In the genomic region with DNA sequence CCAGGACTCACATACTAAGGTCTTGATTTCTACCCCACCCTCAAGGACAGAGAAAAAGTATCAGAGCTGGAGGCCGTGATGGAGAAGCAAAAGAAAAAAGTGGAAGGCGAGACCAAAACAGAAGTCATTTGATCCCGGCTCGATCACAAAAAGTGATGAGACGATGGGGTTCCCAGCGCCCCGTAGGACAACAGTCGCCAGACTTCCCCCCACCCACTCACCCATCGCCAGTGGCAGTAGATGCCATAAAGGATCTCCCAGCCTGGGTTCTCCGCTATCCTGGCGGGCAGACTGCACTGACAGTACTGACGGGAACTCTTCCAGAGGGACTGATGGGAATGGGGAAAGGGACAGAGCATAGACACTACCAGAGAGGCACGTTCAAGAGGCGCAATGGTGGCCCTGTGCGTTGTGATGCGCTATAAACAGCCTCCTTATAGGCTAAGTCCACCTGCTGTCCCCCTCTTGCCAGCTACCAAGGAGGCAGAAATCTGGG, we compare ENCODE assay signal across 8 mouse cellular contexts. TPM values are rescaled to one million over a fixed set of nuclear protein-coding genes. Genes with fewer than 3 reads are reported as not detected.
A peak's percentile ranks its signal among the peaks of the same experiment; 100 is the strongest.
DNase-seq lines count a peak whose midpoint lies in the region; ATAC-seq and TF ChIP-seq lines count a peak whose summit lies in the region.

No protein-coding gene starts in this region.

- H3K27me3 ChIP-seq in thymus, adult 2 months (ENCODE audit: control insufficient read depth, insufficient read depth, low read length) = no peaks in the 10 kb centered on the region; the same call in 1 of the 2 replicates
- H3K27me3 ChIP-seq in liver, embryonic 11.5 days (replicated peaks; ENCODE audit: control insufficient read depth, insufficient read depth, low read length) = peaks cover 35% of the 10 kb centered on the region
- H3K27me3 ChIP-seq in stomach, postnatal 0 days (ENCODE audit: control insufficient read depth, insufficient read depth, low read length) = no peaks in the 10 kb centered on the region

- peak overlapping the region; percentile 6; the same call in 1 of the 2 replicates for H3K4me3 ChIP-seq in thymus, adult 2 months (ENCODE audit: control insufficient read depth, insufficient read depth, low read length)
- peak overlapping the region; percentile 39 for H3K4me3 ChIP-seq in liver, embryonic 11.5 days (ENCODE audit: low read depth, low read length)
- H3K4me3 ChIP-seq in stomach, postnatal 0 days (ENCODE audit: low read depth, low read length) = peak overlapping the region; percentile 44

- peaks cover 3% of the 10 kb centered on the region for H3K4me1 ChIP-seq in thymus, adult 2 months (replicated peaks; ENCODE audit: control insufficient read depth, insufficient read depth, low read length)
- H3K4me1 ChIP-seq in liver, embryonic 11.5 days (replicated peaks; ENCODE audit: control insufficient read depth, insufficient read depth, low read length) = no peaks in the 10 kb centered on the region; the same call in 1 of the 2 replicates
- no peaks in the 10 kb centered on the region; the same call in 1 of the 2 replicates for H3K4me1 ChIP-seq in stomach, postnatal 0 days (replicated peaks; ENCODE audit: control insufficient read depth, insufficient read depth)

- no peak for TF ChIP-seq POLR2A in thymus, adult 2 months (IDR thresholded peaks at IDR 0.05; ENCODE audit: control insufficient read depth, extremely low read depth, insufficient read depth, low read length, poor library complexity)

- no peaks in the 10 kb centered on the region for H3K9me3 ChIP-seq in liver, embryonic 11.5 days (ENCODE audit: control insufficient read depth, low read length)
- no peaks in the 10 kb centered on the region for H3K9me3 ChIP-seq in stomach, postnatal 0 days (ENCODE audit: control insufficient read depth, low read length)

- no peak for TF ChIP-seq EP300 in stomach, postnatal 0 days (optimal IDR thresholded peaks at IDR 0.05)

- peak; percentile 88 for DNase-seq in heart, adult 11 months
- no peak for DNase-seq in heart, adult 18-20 months
- no peak for DNase-seq in thymus, adult 2 months
- DNase-seq in thymus, postnatal 4 days = no peak
- no peak for DNase-seq in liver, embryonic 11.5 days (ENCODE audit: low spot score)
- DNase-seq in stomach, postnatal 0 days (ENCODE audit: low spot score) = peak; percentile 23
- no peak for DNase-seq in gastrocnemius, adult 8-10 months (ENCODE audit: low spot score in 2 of 2)
- no peak for DNase-seq in gastrocnemius, postnatal 4 days (ENCODE audit: low spot score in 2 of 2)

- peaks cover 23% of the 10 kb centered on the region for H3K36me3 ChIP-seq in thymus, adult 2 months (ENCODE audit: control insufficient read depth, insufficient read depth, low read length)
- peaks cover 21% of the 10 kb centered on the region for H3K36me3 ChIP-seq in liver, embryonic 11.5 days (ENCODE audit: control insufficient read depth, insufficient read depth, low read length)
- H3K36me3 ChIP-seq in stomach, postnatal 0 days (ENCODE audit: control insufficient read depth, insufficient read depth, low read length) = peaks cover 26% of the 10 kb centered on the region

- WGBS in thymus, adult 2 months = 36% methylated on average over 16 of the region's 16 CpGs
- 6% methylated on average over 16 of the region's 16 CpGs for WGBS in liver, embryonic 11.5 days
- 8% methylated on average over 16 of the region's 16 CpGs for WGBS in stomach, postnatal 0 days

- no peak for TF ChIP-seq CTCF in thymus, adult 2 months (IDR thresholded peaks at IDR 0.05; ENCODE audit: borderline replicate concordance, control insufficient read depth, extremely low read depth, insufficient read depth, low read length, poor library complexity)
- TF ChIP-seq CTCF in stomach, postnatal 0 days (IDR thresholded peaks at IDR 0.05; ENCODE audit: low read depth) = no peak

- ATAC-seq in liver, embryonic 11.5 days (replicated peaks; ENCODE audit: low FRiP score) = no peak
- no peak for ATAC-seq in stomach, postnatal 0 days (ENCODE audit: low FRiP score, low TSS enrichment)

- no peak overlapping the region for H3K27ac ChIP-seq in thymus, adult 2 months (ENCODE audit: control insufficient read depth, insufficient read depth, low read length)
- no peak overlapping the region for H3K27ac ChIP-seq in liver, embryonic 11.5 days (ENCODE audit: low read depth, low read length)
- peak overlapping the region; percentile 86 for H3K27ac ChIP-seq in stomach, postnatal 0 days (replicated peaks)

- H3K9ac ChIP-seq in liver, embryonic 11.5 days (ENCODE audit: low read depth, low read length) = no peak overlapping the region
- H3K9ac ChIP-seq in stomach, postnatal 0 days (ENCODE audit: low read length) = peak overlapping the region; percentile 55

- peak overlapping the region; percentile 61 for H3K4me2 ChIP-seq in liver, embryonic 11.5 days
- H3K4me2 ChIP-seq in stomach, postnatal 0 days (replicated peaks; ENCODE audit: low read depth) = peak overlapping the region; percentile 77

RNA-seq across cellular contexts. Expression of a gene that starts 18.4 kb away (rescaled TPM):
- 1 to 10 TPM; 2.1 to 3.4 TPM for total RNA-seq in heart, adult 18-20 months (2021)
- polyA plus RNA-seq in thymus, adult 2 months (2012; rRNA removed) = 4.2 and 24.2 TPM in 2 replicates
- 2.0 and 2.6 TPM in 2 replicates for polyA plus RNA-seq in liver, embryonic 11.5 days (2014; fragmentation: Nextera tagmentation; extraction: Ambion mirVana)
- polyA plus RNA-seq in stomach, postnatal 0 days (2015; fragmentation: Nextera tagmentation; extraction: Ambion mirVana) = 25.2 and 33.3 TPM in 2 replicates
- total RNA-seq in gastrocnemius, adult 8-10 months (2022) = 1 to 10 TPM in 3 of 4 experiments, under 1 TPM in 1; 0.67 to 3.4 (median 2.3) TPM
- 1 to 10 TPM; 2.4 to 5.1 TPM for total RNA-seq in gastrocnemius, postnatal 4 days (2021)

RNA-seq across cellular contexts. Expression of a gene that starts 22.6 kb away (rescaled TPM):
- 10 to 100 TPM; 54.6 to 62.1 TPM for total RNA-seq in heart, adult 18-20 months (2021)
- polyA plus RNA-seq in thymus, adult 2 months (2012; rRNA removed) = 136 and 162 TPM in 2 replicates
- 46.2 and 48.0 TPM in 2 replicates for polyA plus RNA-seq in liver, embryonic 11.5 days (2014; fragmentation: Nextera tagmentation; extraction: Ambion mirVana)
- polyA plus RNA-seq in stomach, postnatal 0 days (2015; fragmentation: Nextera tagmentation; extraction: Ambion mirVana) = 39.5 and 44.4 TPM in 2 replicates
- total RNA-seq in gastrocnemius, adult 8-10 months (2022) = 10 to 100 TPM; 11.6 to 17.2 (median 16.7) TPM
- total RNA-seq in gastrocnemius, postnatal 4 days (2021) = 10 to 100 TPM; 63.9 to 81.6 TPM

RNA-seq across cellular contexts. Expression of a gene that starts 33.4 kb away (rescaled TPM):
- total RNA-seq in heart, adult 18-20 months (2021) = 10 to 100 TPM; 33.1 to 40.5 TPM
- polyA plus RNA-seq in thymus, adult 2 months (2012; rRNA removed) = 9.1 and 10.8 TPM in 2 replicates
- 17.4 and 18.2 TPM in 2 replicates for polyA plus RNA-seq in liver, embryonic 11.5 days (2014; fragmentation: Nextera tagmentation; extraction: Ambion mirVana)
- 29.0 and 30.0 TPM in 2 replicates for polyA plus RNA-seq in stomach, postnatal 0 days (2015; fragmentation: Nextera tagmentation; extraction: Ambion mirVana)
- total RNA-seq in gastrocnemius, adult 8-10 months (2022) = 10 to 100 TPM; 12.2 to 17.6 (median 14.3) TPM
- total RNA-seq in gastrocnemius, postnatal 4 days (2021) = 10 to 100 TPM; 18.0 to 20.7 TPM

RNA-seq across cellular contexts. Expression of a gene that starts 37.3 kb away (rescaled TPM):
- total RNA-seq in heart, adult 18-20 months (2021) = 10 to 100 TPM; 20.9 to 22.2 TPM
- 1.8 TPM in 2 replicates for polyA plus RNA-seq in thymus, adult 2 months (2012; rRNA removed)
- polyA plus RNA-seq in liver, embryonic 11.5 days (2014; fragmentation: Nextera tagmentation; extraction: Ambion mirVana) = 25.1 and 27.7 TPM in 2 replicates
- polyA plus RNA-seq in stomach, postnatal 0 days (2015; fragmentation: Nextera tagmentation; extraction: Ambion mirVana) = 15.5 and 16.5 TPM in 2 replicates
- total RNA-seq in gastrocnemius, adult 8-10 months (2022) = 100 to 1,000 TPM; 464 to 544 (median 482) TPM
- 100 to 1,000 TPM; 466 to 479 TPM for total RNA-seq in gastrocnemius, postnatal 4 days (2021)

RNA-seq across cellular contexts. Expression of a gene that starts 45.2 kb away (rescaled TPM):
- total RNA-seq in heart, adult 18-20 months (2021) = over 10,000 TPM; 10,363 to 11,433 TPM
- polyA plus RNA-seq in thymus, adult 2 months (2012; rRNA removed) = 79.0 and 1,187 TPM in 2 replicates
- polyA plus RNA-seq in liver, embryonic 11.5 days (2014; fragmentation: Nextera tagmentation; extraction: Ambion mirVana) = 8.9 and 17.0 TPM in 2 replicates
- polyA plus RNA-seq in stomach, postnatal 0 days (2015; fragmentation: Nextera tagmentation; extraction: Ambion mirVana) = 24.4 and 30.4 TPM in 2 replicates
- 1 to 10 TPM; 1.8 to 3.0 (median 2.3) TPM for total RNA-seq in gastrocnemius, adult 8-10 months (2022)
- 1 to 10 TPM; 1.7 to 3.0 TPM for total RNA-seq in gastrocnemius, postnatal 4 days (2021)

Comparison
In these comparisons a context has a peak if more than half of its experiments do, and no peak if none do; other contexts are left out.
1. DNase-seq: peak in heart, adult 11 months (single experiment) and stomach, postnatal 0 days (single experiment); none in heart, adult 18-20 months (0 of 2), thymus, adult 2 months (single experiment), thymus, postnatal 4 days (single experiment), liver, embryonic 11.5 days (single experiment), gastrocnemius, adult 8-10 months (0 of 2) and gastrocnemius, postnatal 4 days (0 of 2).
2. Peak in every context shown above with its lines, with median percentiles within 50 percentile points of each other: H3K4me3 ChIP-seq.